Mouse (Mus musculus) activated CD4-positive, CD25-positive, alpha-beta regulatory T cell, adult 9 weeks (primary cell): ENCODE data around the gene Zfyve28. TPM values are rescaled to one million over a fixed set of nuclear protein-coding genes. Genes with fewer than 3 reads are reported as not detected.

Experiments used
- polyA plus RNA-seq: library from polyadenylated mRNA; unstranded; fragments of 100-300 nt; shearing (Covaris generic); gene quantifications from one replicate; pipeline ENCODE4 v1.2.1, GENCODE M21; 2017

Zfyve28 gene
- 3.8 TPM for polyA plus RNA-seq

DNA sequence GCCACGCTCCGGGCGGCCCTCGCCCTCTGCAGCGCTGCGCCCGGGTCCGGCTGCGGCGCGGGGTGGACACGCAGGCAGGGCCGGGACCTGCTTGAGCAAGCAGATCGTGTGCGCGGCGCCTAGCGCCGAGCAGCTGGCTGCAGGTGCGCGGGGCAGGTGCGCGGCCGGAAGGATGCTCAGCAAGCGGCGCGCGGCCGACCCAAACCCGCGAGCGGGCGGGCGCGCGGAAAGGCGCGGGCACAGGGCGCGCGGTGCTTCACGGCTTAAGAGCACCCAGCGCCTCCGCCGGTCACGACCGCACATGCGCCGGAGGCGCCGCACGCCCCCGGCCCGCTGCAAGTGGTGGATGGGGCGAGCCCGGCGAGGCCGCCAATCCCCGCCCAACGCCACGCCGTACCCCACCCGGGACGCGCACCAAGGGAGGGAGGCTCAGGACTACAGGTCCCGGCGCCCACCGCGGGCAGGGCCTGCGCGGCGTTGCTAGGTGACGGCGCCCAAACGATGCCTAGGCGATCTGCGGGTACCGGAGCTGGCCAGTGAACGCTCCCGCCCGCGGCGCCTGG is at the start of gene Zfyve28, which contains the start of gene Cfap99:
Zfyve28 (minus strand) TSS at position 296 of the 563 bp plus-strand sequence.
Cfap99 (plus strand) TSS at position 447 of the 563 bp plus-strand sequence.

DNA sequence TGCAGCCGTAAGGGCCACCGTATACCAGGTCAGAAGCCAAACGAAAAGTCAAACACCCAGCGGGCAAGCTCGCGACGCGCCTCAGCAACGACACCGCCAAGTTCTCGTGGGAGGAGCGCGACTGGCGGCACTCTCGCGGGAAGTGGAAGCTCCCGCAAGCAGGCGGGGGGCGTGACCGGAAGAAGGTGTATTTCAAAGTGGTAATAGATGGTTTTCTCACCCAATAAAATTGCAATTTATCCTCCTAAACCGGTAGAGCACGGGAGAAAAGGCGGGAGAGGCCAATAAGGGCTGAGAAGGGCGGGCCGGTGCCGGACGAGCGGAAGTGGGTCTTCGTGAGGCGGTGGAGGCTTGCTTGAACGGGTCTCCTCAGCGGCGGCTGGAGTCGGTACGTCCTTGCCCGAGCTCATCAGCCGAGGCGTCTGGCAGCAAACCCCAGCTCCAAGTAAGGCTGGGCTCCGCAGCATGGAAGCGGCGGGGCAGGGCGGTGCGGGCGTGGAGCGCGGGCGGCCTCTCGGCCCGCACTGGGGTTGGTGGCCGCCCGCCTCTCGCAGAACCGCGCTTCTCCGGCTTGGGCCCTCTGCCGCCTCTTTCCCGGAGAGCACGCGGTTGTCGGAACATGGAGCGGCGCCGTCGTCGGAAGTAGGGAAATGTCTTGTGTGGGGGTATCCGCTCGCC is 48.0 kb upstream of the Zfyve28 start, which contains the start of gene Rnf4:
Rnf4 (plus strand) TSS at position 193 of the 678 bp plus-strand sequence.

DNA sequence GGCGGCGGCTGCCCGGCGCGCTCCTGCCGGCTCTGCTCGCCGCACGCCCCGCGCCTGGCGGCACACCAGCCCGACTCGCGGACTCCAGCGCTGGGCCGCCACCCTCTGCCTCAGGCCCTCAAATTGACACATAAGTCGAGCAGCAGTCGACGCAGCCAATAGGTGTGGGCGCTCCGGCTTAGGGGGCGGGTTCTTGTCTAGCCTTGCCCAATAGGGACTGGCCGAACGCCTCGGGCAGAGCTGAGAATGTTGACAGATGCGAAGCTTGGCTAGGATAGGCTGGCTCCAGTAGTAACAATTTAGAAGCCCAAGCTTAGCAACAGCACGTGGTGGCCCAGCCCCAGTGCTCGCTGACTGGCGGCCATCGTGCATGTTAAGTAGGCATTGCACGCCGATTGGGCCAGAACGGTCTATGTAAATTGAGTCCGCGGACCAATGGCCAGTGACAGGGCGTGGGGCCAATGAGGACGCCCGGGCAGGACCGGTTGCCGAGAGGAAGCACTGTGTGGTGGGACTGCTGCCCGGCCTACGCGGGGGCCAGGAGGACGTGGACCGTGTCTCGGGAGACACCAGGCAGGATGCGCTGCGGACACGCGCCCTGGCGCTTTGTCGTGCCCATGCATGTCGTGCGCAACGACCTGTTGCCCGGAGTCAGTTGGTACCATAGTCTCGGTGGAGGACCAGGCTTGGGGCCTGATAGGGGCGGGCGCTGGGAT is 100.5 kb downstream of the Zfyve28 start, which contains the start of gene Mxd4:
Mxd4 (minus strand) TSS at position 120 of the 716 bp plus-strand sequence.

DNA sequence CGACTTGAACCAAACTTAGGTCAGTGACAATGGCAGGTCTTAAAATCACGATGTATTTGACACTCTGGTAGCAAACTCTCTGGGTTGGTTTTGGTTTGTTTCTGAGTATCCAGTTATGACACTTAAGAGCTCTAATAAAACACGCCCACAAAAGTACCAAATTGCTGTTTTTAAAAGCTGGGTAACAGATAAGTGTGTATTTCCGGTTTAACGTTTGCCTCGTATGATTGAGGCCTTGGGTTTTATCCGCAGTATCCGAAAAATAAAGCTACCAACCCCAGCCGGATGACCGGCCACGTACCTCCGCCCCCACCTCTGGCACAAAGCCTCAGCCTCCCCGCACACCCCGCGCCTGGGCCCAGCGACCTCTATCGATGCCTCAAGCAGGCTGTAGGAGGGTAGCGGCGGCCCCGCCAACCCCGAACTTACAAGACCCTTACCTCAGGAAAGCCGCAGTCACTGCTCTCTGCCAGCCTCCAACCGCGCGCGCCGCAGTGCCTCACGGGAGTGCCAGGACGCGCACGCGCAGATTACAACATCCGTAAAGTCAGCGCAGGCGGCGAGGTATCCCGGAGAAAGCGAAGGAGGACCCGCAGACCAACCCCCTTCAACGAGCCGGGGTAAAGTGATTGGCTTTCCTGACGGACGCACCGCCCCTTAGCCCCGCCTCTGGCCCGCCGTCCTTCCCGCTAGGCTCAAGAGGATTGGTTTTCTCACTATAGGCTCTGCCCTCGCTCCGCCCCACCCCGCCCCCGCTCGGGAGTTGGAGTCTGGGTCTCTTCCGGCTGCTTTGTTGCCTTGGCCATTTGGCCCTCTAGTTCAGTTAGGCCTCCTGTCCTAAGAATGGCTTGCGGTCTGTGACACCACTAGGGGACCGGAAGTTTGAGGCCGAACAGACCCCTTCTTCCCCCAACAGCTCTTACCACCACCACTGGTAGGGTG is 119.0 kb downstream of the Zfyve28 start, which contains the start of the genes Poln and Haus3:
Poln (minus strand) TSS at position 499 of the 942 bp plus-strand sequence.
Haus3 (minus strand) TSS at position 578 of the 942 bp plus-strand sequence.

Other genes with a start within 250 kb of the Zfyve28 start
- 0.42 TPM for gene Poln, start 119.0 kb downstream of the Zfyve28 start, polyA plus RNA-seq
- 81.8 TPM for gene Haus3, start 118.9 kb downstream of the Zfyve28 start, polyA plus RNA-seq
- gene Mxd4, start 100.7 kb downstream of the Zfyve28 start, polyA plus RNA-seq: 56.6 TPM
- not detected for gene Cfap99, start 151 bp upstream of the Zfyve28 start, polyA plus RNA-seq
- gene Rnf4, start 47.8 kb upstream of the Zfyve28 start, polyA plus RNA-seq: 162 TPM
- gene Fam193a, start 81.5 kb upstream of the Zfyve28 start, polyA plus RNA-seq: 7.8 TPM
- 31.8 TPM for gene Tnip2, start 225.5 kb upstream of the Zfyve28 start, polyA plus RNA-seq
- gene Sh3bp2, start 237.4 kb upstream of the Zfyve28 start, polyA plus RNA-seq: 17.6 TPM